Mouse (Mus musculus) myocyte (in vitro differentiated cells): ENCODE measurements around the gene Nt5c2.

ENCODE experiments used
- CEBPB ChIP-seq: IDR thresholded peaks from 2 replicates; pipeline ENCODE4 v1.6.1; 2011; ENCODE audit warnings: mild to moderate bottlenecking, moderate library complexity; ENCODE audit not compliant: poor library complexity, insufficient read depth, severe bottlenecking
- E2F4 ChIP-seq: IDR thresholded peaks from one replicate; pipeline ENCODE4 v1.6.1; 2011; ENCODE audit warnings: mild to moderate bottlenecking, control low read depth, moderate library complexity; ENCODE audit not compliant: insufficient read depth
- MAX ChIP-seq: IDR thresholded peaks from one replicate; pipeline ENCODE4 v1.6.1; 2011; ENCODE audit warnings: low read depth, mild to moderate bottlenecking, control low read depth
- MYOD1 ChIP-seq, 3 experiments: IDR thresholded peaks; one replicate each; pipeline ENCODE4 v1.6.1; 2011; ENCODE audit warnings: control low read depth in 2 of 3, low read depth in 2 of 3, mild to moderate bottlenecking in 2 of 3, moderate library complexity in 1 of 3; ENCODE audit not compliant: insufficient read length in 2 of 3, control insufficient read depth in 1 of 3
- MYOG ChIP-seq, 3 experiments: IDR thresholded peaks; one replicate each; pipeline ENCODE4 v1.6.1; 2011; ENCODE audit warnings: control low read depth in 2 of 3, low read depth in 2 of 3, mild to moderate bottlenecking in 2 of 3; ENCODE audit not compliant: insufficient read length in 2 of 3, control insufficient read depth in 1 of 3, insufficient read depth in 1 of 3
- POLR2A ChIP-seq: IDR thresholded peaks from one replicate; pipeline ENCODE4 v1.6.1; 2011; ENCODE audit warnings: low read depth, mild to moderate bottlenecking, control low read depth, moderate library complexity; ENCODE audit not compliant: insufficient read length
- POLR2AphosphoS2 ChIP-seq: IDR thresholded peaks from one replicate; pipeline ENCODE4 v1.6.1; 2011; ENCODE audit warnings: low read depth, control low read depth; ENCODE audit not compliant: insufficient read length
- REST ChIP-seq: IDR thresholded peaks from one replicate; pipeline ENCODE4 v1.6.1; 2011; ENCODE audit warnings: mild to moderate bottlenecking, control low read depth, moderate library complexity; ENCODE audit not compliant: insufficient read depth, insufficient read length
- SRF ChIP-seq: IDR thresholded peaks from one replicate; pipeline ENCODE4 v1.6.1; 2011; ENCODE audit warnings: low read depth; ENCODE audit not compliant: control insufficient read depth, insufficient read length
- TCF12 ChIP-seq: IDR thresholded peaks from one replicate; pipeline ENCODE4 v1.6.1; 2011; ENCODE audit warnings: mild to moderate bottlenecking, control low read depth; ENCODE audit not compliant: poor library complexity, insufficient read depth, severe bottlenecking
- USF1 ChIP-seq: IDR thresholded peaks from one replicate; pipeline ENCODE4 v1.6.1; 2011; ENCODE audit warnings: low read depth, mild to moderate bottlenecking, control low read depth, moderate library complexity

DNA sequence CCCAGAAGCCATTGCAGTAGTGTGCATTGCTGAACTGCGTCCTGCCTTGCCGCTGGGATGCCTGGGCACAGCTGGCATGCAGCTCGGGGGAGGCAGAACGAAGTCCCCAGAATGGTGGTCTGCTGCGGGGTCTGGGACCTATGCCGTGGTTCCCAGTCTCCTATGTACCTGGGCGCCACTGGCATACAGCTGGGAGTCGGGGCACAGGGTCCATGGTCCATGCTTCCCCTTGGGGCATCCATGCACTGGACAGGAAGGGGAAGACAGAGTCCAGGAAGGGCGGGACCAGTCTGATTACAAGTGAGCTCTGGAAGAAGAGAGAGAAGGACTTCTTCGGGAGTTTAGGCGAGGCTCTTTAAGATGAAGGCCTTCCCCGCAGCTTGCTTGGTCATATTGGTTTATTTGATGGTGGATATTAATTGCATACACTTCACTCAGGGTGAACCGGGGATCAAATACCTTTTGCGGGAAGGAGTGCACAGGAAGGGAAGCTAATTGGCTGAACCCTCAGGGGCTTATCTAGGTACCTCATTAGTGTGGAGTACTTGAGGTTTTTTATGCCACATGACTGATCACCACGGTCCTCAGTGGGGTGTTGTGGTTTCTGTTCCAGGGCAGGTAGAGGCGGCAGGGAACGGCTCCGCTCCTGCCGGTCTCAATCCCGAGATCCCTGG, 25.3 kb downstream of the Nt5c2 start:
- no peak for TF ChIP-seq TCF12
- TF ChIP-seq MAX = no peak
- no peak for TF ChIP-seq POLR2AphosphoS2
- TF ChIP-seq POLR2A = no peak
- no peak for TF ChIP-seq USF1
- no peak for TF ChIP-seq E2F4
- TF ChIP-seq SRF = no peak
- TF ChIP-seq CEBPB = no peak
- TF ChIP-seq MYOD1 (IDR thresholded peaks at IDR 0.05; ENCODE audit: control insufficient read depth in 1 of 3, insufficient read length in 2 of 3, low read depth in 2 of 3) = no peak
- TF ChIP-seq MYOG (IDR thresholded peaks at IDR 0.05; ENCODE audit: control insufficient read depth in 1 of 3, insufficient read depth in 1 of 3, insufficient read length in 2 of 3, low read depth in 2 of 3) = no peak
- TF ChIP-seq REST = no peak
